13 mouse cellular contexts compared by ENCODE assay signal in genomic region chr11:33912151-33912571, GRCm38 (mm10). TPM values are rescaled to one million over a fixed set of nuclear protein-coding genes. Genes with fewer than 3 reads are reported as not detected.
A peak's percentile ranks its signal among the peaks of the same experiment; 100 is the strongest.
DNase-seq lines count a peak whose midpoint lies in the region; ATAC-seq and TF ChIP-seq lines count a peak whose summit lies in the region.
"Had no signal": no experiment of that assay in that cellular context is flagged by ENCODE, and none has a peak within 500 bp of the region (broad histone marks: within the 10 kb centered on the region; RNA-seq: fewer than 3 reads in every experiment).

No protein-coding gene starts in this region.

- H3K4me3 ChIP-seq in hindbrain, embryonic 14.5 days (replicated peaks; ENCODE audit: low read length): no peak overlapping the region
- H3K4me3 ChIP-seq in hindbrain, embryonic 10.5 days: no peak overlapping the region
- H3K4me3 ChIP-seq: erythroblast, embryonic 14.5 days; neural tube, embryonic 12.5 days had no signal

- H3K27me3 ChIP-seq in hindbrain, embryonic 14.5 days (ENCODE audit: control insufficient read depth, insufficient read depth, low read length): no peaks in the 10 kb centered on the region
- H3K27me3 ChIP-seq in hindbrain, embryonic 10.5 days (ENCODE audit: insufficient read depth, poor library complexity, severe bottlenecking): peaks cover 5% of the 10 kb centered on the region; the same call in 1 of the 2 replicates
- H3K27me3 ChIP-seq: neural tube, embryonic 12.5 days had no signal

- TF ChIP-seq POLR2A in brain, embryonic 14.5 days (IDR thresholded peaks at IDR 0.05; ENCODE audit: borderline replicate concordance, extremely low read depth, insufficient read depth, insufficient read length, poor library complexity, severe bottlenecking): no peak

- ATAC-seq in hindbrain, embryonic 14.5 days (ENCODE audit: low FRiP score): 0 out of 2 replicates have a peak, but pooled peaks have one; percentile 36
- ATAC-seq in megakaryocyte progenitor cell, adult 5-6 weeks (replicated peaks; ENCODE audit: poor library complexity): peak; percentile 22
- ATAC-seq: intestine, postnatal 0 days; lung, postnatal 0 days had no signal

- H3K4me2 ChIP-seq in hindbrain, embryonic 14.5 days (replicated peaks): no peak overlapping the region
- H3K4me2 ChIP-seq: neural tube, embryonic 12.5 days had no signal

- no peak overlapping the region for H3K27ac ChIP-seq in hindbrain, embryonic 14.5 days
- no peak overlapping the region for H3K27ac ChIP-seq in hindbrain, embryonic 10.5 days
- H3K27ac ChIP-seq: neural tube, embryonic 12.5 days had no signal

- WGBS in hindbrain, embryonic 14.5 days: 28% methylated on average over 2 of the region's 2 CpGs
- 38% methylated on average over 2 of the region's 2 CpGs for WGBS in hindbrain, embryonic 10.5 days

- TF ChIP-seq CTCF in brain, embryonic 14.5 days (IDR thresholded peaks at IDR 0.05; ENCODE audit: borderline replicate concordance, extremely low read depth, insufficient read depth, insufficient read length): no peak

- H3K9me3 ChIP-seq in hindbrain, embryonic 14.5 days (ENCODE audit: control insufficient read depth, low read length): no peaks in the 10 kb centered on the region
- H3K9me3 ChIP-seq in hindbrain, embryonic 10.5 days: no peaks in the 10 kb centered on the region
- H3K9me3 ChIP-seq: neural tube, embryonic 12.5 days had no signal

- no peak for DNase-seq in hindbrain, embryonic 14.5 days (ENCODE audit: low spot score)
- DNase-seq in hindbrain, embryonic 10.5 days (ENCODE audit: low spot score): no peak
- DNase-seq in brain, embryonic 14.5 days (ENCODE audit: low read depth): peak; percentile 78
- DNase-seq in cerebellum, adult 8-10 months: peak; percentile 38
- no peak for DNase-seq in ovary, postnatal 14 days (ENCODE audit: low spot score)
- no peak for DNase-seq in gastrocnemius, postnatal 10 days
- DNase-seq: layer of hippocampus, postnatal 36 days; thymus, postnatal 25 days had no signal

- no peaks in the 10 kb centered on the region for H3K36me3 ChIP-seq in hindbrain, embryonic 14.5 days (replicated peaks; ENCODE audit: control insufficient read depth, insufficient read depth)
- no peaks in the 10 kb centered on the region for H3K36me3 ChIP-seq in hindbrain, embryonic 10.5 days
- H3K36me3 ChIP-seq: neural tube, embryonic 12.5 days had no signal

- H3K9ac ChIP-seq in hindbrain, embryonic 14.5 days: no peak overlapping the region
- H3K9ac ChIP-seq: neural tube, embryonic 12.5 days had no signal

- H3K4me1 ChIP-seq in hindbrain, embryonic 14.5 days (replicated peaks; ENCODE audit: control insufficient read depth, insufficient read depth, low read length): no peaks in the 10 kb centered on the region; the same call in 1 of the 2 replicates
- peaks cover 18% of the 10 kb centered on the region for H3K4me1 ChIP-seq in hindbrain, embryonic 10.5 days (replicated peaks)

RNA-seq across cellular contexts. Expression of gene Kcnmb1, which starts 50.7 kb away (rescaled TPM):
- 0.18 and 0.25 TPM in 2 replicates for polyA plus RNA-seq in hindbrain, embryonic 14.5 days (2014; fragmentation: Nextera tagmentation; extraction: Ambion mirVana)
- polyA plus RNA-seq in hindbrain, embryonic 10.5 days (2016; fragmentation: Nextera tagmentation; extraction: Ambion mirVana): 0.20 and 0.26 TPM in 2 replicates
- polyA plus RNA-seq in brain, embryonic 14.5 days (2012; rRNA removed): 0.09 and 0.23 TPM in 2 replicates
- not detected in 2 replicates for total RNA-seq in megakaryocyte progenitor cell, adult 5-6 weeks (2015)
- total RNA-seq in megakaryocyte progenitor cell, adult 5-6 weeks (2017): not detected in 2 replicates
- under 1 TPM; 0.19 to 0.20 TPM for total RNA-seq in gastrocnemius, postnatal 10 days (2021)
- polyA plus RNA-seq: erythroblast, embryonic 14.5 days had no signal

Comparison
In these comparisons a context has a peak if more than half of its experiments do, and no peak if none do; other contexts are left out.
1. DNase-seq: peak in brain, embryonic 14.5 days (single experiment) and cerebellum, adult 8-10 months (single experiment); none in hindbrain, embryonic 14.5 days (single experiment), hindbrain, embryonic 10.5 days (single experiment), ovary, postnatal 14 days (single experiment) and gastrocnemius, postnatal 10 days (single experiment).